Mouse (Mus musculus): ENCODE data around the gene Rtbdn. TPM values are rescaled to one million over a fixed set of nuclear protein-coding genes. Genes with fewer than 3 reads are reported as not detected.
A peak's percentile ranks its signal among the peaks of the same experiment; 100 is the strongest.
"Not testable (repeated sequence)": the region's sequence is repeated elsewhere in the genome, so short reads cannot be mapped to it uniquely, and the experiment has no call there.

Gene Rtbdn
- polyA plus RNA-seq, 1 experiment, result not detected

DNA sequence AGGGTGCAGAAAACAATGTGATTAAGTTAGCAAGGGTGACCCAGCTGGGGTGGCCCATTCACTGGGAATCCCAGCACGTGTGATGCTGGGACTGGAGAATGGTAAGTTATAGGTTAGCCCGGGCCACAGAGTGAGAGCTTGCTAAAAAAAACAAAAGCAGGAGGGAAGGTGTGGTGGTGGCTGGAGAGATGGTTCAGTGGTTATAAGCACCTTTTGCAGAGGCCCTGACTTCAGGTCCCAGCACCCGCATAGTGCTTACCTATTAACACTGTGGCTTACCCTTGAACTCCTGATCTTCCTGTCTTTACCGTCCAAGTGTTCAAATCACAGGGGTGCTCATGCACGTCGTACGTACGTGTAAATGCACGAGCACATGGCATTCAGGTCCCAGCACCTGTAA is 39.8 kb upstream of the Rtbdn start:
- peaks cover 8% of the 10 kb centered on the region for H3K4me1 ChIP-seq (ENCODE audit: control insufficient read depth, insufficient read depth, insufficient read length)
- no peak for DNase-seq (ENCODE audit: low read depth in 1 of 2, low spot score in 2 of 2)
- H3K27me3 ChIP-seq (ENCODE audit: control insufficient read depth, insufficient read depth, low read length), result no peaks in the 10 kb centered on the region
- H3K4me3 ChIP-seq (ENCODE audit: extremely low read depth, insufficient read depth, insufficient read length), result no peak overlapping the region
- peaks cover 3% of the 10 kb centered on the region; the same call in 1 of the 2 replicates for H3K36me3 ChIP-seq (ENCODE audit: control insufficient read depth, insufficient read depth, low read length)
- TF ChIP-seq POLR2A (IDR thresholded peaks at IDR 0.05; ENCODE audit: low read depth, low read length) (no peak), CTCF (IDR thresholded peaks at IDR 0.05; ENCODE audit: extremely low read depth, insufficient read depth, insufficient read length, insufficient replicate concordance) (no peak)
- no peak overlapping the region for H3K27ac ChIP-seq (ENCODE audit: insufficient read depth, low read length)
- WGBS, result 94% methylated on average over 9 of the region's 9 CpGs

DNA sequence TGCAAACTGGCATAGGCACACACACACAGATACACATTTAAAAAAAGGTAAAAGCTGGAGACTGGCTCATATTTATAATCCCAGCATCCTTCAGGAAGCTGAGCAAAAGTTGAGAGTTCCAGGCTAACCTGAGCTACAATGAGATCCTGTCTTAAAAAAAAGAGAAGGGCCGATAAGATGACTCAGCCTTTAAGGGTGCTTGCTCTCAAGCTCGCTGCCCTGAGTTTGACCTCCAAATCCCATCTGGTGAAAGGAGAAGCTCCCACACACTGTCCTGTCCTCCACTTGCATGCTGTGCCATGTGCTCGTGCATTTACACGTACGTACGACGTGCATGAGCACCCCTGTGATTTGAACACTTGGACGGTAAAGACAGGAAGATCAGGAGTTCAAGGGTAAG is 39.3 kb upstream of the Rtbdn start:
- H3K36me3 ChIP-seq (ENCODE audit: control insufficient read depth, insufficient read depth, low read length), result peaks cover 3% of the 10 kb centered on the region; the same call in 1 of the 2 replicates
- peaks cover 11% of the 10 kb centered on the region for H3K4me1 ChIP-seq (ENCODE audit: control insufficient read depth, insufficient read depth, insufficient read length)
- DNase-seq (ENCODE audit: low read depth in 1 of 2, low spot score in 2 of 2), result no peak
- TF ChIP-seq CTCF (IDR thresholded peaks at IDR 0.05; ENCODE audit: extremely low read depth, insufficient read depth, insufficient read length, insufficient replicate concordance) (no peak), POLR2A (IDR thresholded peaks at IDR 0.05; ENCODE audit: low read depth, low read length) (no peak)
- 53% methylated on average over 8 of the region's 8 CpGs for WGBS
- H3K27me3 ChIP-seq (ENCODE audit: control insufficient read depth, insufficient read depth, low read length), result no peaks in the 10 kb centered on the region
- no peak overlapping the region for H3K4me3 ChIP-seq (ENCODE audit: extremely low read depth, insufficient read depth, insufficient read length)
- H3K27ac ChIP-seq (ENCODE audit: insufficient read depth, low read length), result no peak overlapping the region

DNA sequence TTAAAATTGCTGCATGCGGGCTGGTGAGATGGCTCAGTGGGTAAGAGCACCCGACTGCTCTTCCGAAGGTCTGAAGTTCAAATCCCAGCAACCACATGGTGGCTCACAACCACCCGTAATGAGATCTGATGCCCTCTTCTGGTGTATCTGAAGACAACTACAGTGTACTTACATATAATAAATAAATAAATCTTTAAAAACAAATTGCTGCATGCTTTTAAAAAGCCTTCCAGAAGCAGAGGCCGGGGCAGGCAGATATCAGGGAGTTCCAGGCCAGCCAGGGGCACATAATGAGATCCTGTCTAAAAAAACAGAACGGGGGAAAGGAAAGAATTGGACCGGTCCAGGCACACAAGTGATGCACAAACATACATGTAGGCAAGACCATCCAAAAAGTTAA is 38.8 kb upstream of the Rtbdn start:
- peaks cover 15% of the 10 kb centered on the region for H3K4me1 ChIP-seq (ENCODE audit: control insufficient read depth, insufficient read depth, insufficient read length)
- H3K27me3 ChIP-seq (ENCODE audit: control insufficient read depth, insufficient read depth, low read length); H3K36me3 ChIP-seq (ENCODE audit: control insufficient read depth, insufficient read depth, low read length); DNase-seq (ENCODE audit: low read depth in 1 of 2, low spot score in 2 of 2): not testable (repeated sequence)
- H3K27ac ChIP-seq (ENCODE audit: insufficient read depth, low read length), result 0 out of 2 replicates have a peak overlapping the region, but pooled peaks have one; percentile 14
- peak overlapping the region; percentile 23; the same call in 1 of the 2 replicates for H3K4me3 ChIP-seq (ENCODE audit: extremely low read depth, insufficient read depth, insufficient read length)
- 8% methylated on average over 7 of the region's 7 CpGs for WGBS

DNA sequence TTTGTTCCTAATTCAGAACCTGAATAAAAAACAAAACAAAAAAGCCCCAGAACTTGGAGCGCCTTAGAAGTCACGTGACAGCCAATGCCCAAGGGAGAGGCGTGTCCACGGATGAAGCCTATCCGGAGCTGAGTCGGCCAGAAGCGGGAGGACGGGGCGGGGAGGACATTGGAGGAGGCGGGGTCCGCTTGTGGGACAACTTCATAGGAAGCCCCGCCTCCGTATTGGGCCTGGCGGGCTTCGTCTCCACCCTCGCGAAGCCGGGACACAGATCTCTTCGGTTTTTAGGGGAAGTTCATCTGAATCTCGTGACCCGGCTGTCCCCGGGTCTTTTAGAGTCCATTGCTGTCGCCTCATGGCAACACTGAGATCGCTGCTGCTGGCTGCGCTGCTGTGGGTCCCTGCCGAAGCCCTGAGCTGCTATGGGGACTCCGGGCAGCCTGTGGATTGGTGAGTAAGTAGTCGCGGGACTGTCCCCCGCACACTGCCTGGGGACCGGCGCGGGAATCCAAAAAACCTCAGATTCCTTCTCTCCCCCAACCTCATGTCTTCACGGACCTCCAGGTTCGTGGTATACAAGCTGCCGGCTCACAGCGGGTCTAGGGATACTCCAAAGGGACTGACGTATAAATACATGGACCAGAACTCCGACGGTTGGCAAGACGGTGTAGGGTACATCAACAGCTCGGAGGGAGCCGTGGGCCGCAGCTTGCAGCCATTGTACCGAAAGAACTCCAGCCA is 38.2 kb upstream of the Rtbdn start, which contains the start of gene Dnase2a:
TSS of gene Dnase2a (plus strand) at position 140 of the 741 bp plus-strand sequence.
- Histone ChIP-seq H3K27ac (ENCODE audit: insufficient read depth, low read length) (peak within 1 kb of the TSS; percentile 81), H3K4me1 (ENCODE audit: control insufficient read depth, insufficient read depth, insufficient read length) (peaks cover 13% of the 10 kb centered on the region), H3K36me3 (ENCODE audit: control insufficient read depth, insufficient read depth, low read length) (peaks cover 3% of the 10 kb centered on the region; the same call in 1 of the 2 replicates), H3K27me3 (ENCODE audit: control insufficient read depth, insufficient read depth, low read length) (no peaks in the 10 kb centered on the region), H3K4me3 (ENCODE audit: extremely low read depth, insufficient read depth, insufficient read length) (peak within 1 kb of the TSS; percentile 65)
- WGBS, result under 1% methylated on average over 45 of the region's 45 CpGs
- peak; percentile 95 to 99 for DNase-seq (ENCODE audit: low read depth in 1 of 2, low spot score in 2 of 2)
- TF ChIP-seq POLR2A (IDR thresholded peaks at IDR 0.05; ENCODE audit: low read depth, low read length), result peak; percentile 52
- no peak for TF ChIP-seq CTCF (IDR thresholded peaks at IDR 0.05; ENCODE audit: extremely low read depth, insufficient read depth, insufficient read length, insufficient replicate concordance)

DNA sequence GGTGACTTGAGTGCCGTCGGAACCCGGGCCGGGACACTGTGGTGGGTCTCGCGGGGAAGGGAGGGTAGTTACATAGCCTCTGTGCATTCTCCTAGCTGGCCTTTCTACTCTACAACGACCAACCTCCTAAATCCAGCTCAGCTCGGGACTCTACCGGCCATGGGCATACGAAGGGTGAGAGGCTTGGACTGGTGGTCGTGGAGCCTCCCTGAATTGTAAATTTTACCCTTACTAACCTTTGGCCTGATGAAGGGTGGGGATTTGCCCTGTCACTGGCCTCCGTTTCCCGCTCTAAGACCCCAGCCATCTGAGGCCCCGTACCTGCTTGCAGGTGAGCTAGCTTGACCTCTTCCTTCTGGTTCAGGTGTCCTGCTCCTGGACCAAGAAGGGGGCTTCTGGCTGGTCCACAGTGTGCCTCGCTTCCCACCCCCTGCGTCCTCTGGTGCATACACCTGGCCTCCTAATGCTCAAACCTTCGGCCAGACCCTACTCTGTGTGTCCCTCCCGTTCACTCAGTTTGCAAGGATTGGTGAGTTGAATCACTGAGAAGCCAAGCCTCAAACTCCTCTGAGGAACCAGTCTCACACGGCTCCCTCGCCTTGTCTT is 37.5 kb upstream of the Rtbdn start:
- H3K27ac ChIP-seq (ENCODE audit: insufficient read depth, low read length), result peak overlapping the region; percentile 81
- H3K27me3 ChIP-seq (ENCODE audit: control insufficient read depth, insufficient read depth, low read length), result no peaks in the 10 kb centered on the region
- TF ChIP-seq POLR2A (IDR thresholded peaks at IDR 0.05; ENCODE audit: low read depth, low read length) (no peak), CTCF (IDR thresholded peaks at IDR 0.05; ENCODE audit: extremely low read depth, insufficient read depth, insufficient read length, insufficient replicate concordance) (no peak)
- no peak for DNase-seq (ENCODE audit: low read depth in 1 of 2, low spot score in 2 of 2)
- H3K4me3 ChIP-seq (ENCODE audit: extremely low read depth, insufficient read depth, insufficient read length), result peak overlapping the region; percentile 65
- 50% methylated on average over 20 of the region's 20 CpGs for WGBS
- peaks cover 13% of the 10 kb centered on the region for H3K4me1 ChIP-seq (ENCODE audit: control insufficient read depth, insufficient read depth, insufficient read length)
- H3K36me3 ChIP-seq (ENCODE audit: control insufficient read depth, insufficient read depth, low read length), result peaks cover 3% of the 10 kb centered on the region; the same call in 1 of the 2 replicates

DNA sequence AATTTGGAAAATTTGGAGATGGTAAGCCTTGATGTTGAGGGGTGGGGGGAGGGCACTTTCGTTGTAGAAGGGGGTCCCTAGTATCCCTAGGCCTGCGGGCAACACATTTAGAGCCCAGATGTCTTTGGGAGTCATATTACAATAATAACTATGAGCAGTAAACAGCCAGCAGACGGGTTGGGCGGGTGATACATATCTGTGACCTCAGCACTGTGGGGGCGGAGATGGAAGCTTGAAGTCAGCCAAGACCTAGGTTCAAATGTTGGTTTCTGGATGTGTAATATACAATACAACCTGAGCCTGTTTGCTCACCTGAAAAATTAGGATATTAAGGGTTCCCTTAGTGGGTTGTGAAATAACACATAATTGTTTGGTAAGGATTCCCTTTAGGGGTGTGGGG is 36.8 kb upstream of the Rtbdn start:
- Histone ChIP-seq H3K4me1 (ENCODE audit: control insufficient read depth, insufficient read depth, insufficient read length) (peaks cover 13% of the 10 kb centered on the region), H3K36me3 (ENCODE audit: control insufficient read depth, insufficient read depth, low read length) (peaks cover 3% of the 10 kb centered on the region; the same call in 1 of the 2 replicates), H3K27ac (ENCODE audit: insufficient read depth, low read length) (no peak overlapping the region), H3K27me3 (ENCODE audit: control insufficient read depth, insufficient read depth, low read length) (no peaks in the 10 kb centered on the region), H3K4me3 (ENCODE audit: extremely low read depth, insufficient read depth, insufficient read length) (no peak overlapping the region)
- no peak for DNase-seq (ENCODE audit: low read depth in 1 of 2, low spot score in 2 of 2)
- TF ChIP-seq CTCF (IDR thresholded peaks at IDR 0.05; ENCODE audit: extremely low read depth, insufficient read depth, insufficient read length, insufficient replicate concordance), result no peak
- no peak for TF ChIP-seq POLR2A (IDR thresholded peaks at IDR 0.05; ENCODE audit: low read depth, low read length)
- 80% methylated on average over 5 of the region's 5 CpGs for WGBS

DNA sequence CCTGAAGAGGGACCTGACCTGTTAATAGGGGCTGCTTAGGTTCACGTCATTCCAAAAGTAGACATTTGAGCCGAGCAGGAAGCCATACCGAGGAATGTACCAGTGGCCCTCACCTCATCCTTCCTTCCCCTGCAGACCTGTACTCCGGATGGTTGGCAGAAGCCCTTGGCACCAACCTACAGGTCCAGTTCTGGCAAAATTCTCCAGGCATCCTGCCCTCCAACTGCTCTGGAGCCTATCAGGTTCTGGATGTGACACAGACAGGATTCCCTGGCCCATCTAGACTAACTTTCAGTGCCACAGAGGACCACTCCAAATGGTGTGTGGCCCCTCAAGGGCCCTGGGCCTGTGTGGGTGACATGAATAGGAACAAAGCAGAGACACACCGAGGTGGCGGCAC is 36.2 kb upstream of the Rtbdn start:
- TF ChIP-seq POLR2A (IDR thresholded peaks at IDR 0.05; ENCODE audit: low read depth, low read length), result no peak
- no peak for TF ChIP-seq CTCF (IDR thresholded peaks at IDR 0.05; ENCODE audit: extremely low read depth, insufficient read depth, insufficient read length, insufficient replicate concordance)
- no peak overlapping the region for H3K4me3 ChIP-seq (ENCODE audit: extremely low read depth, insufficient read depth, insufficient read length)
- H3K27me3 ChIP-seq (ENCODE audit: control insufficient read depth, insufficient read depth, low read length), result no peaks in the 10 kb centered on the region
- peaks cover 3% of the 10 kb centered on the region; the same call in 1 of the 2 replicates for H3K36me3 ChIP-seq (ENCODE audit: control insufficient read depth, insufficient read depth, low read length)
- no peak for DNase-seq (ENCODE audit: low read depth in 1 of 2, low spot score in 2 of 2)
- no peak overlapping the region for H3K27ac ChIP-seq (ENCODE audit: insufficient read depth, low read length)
- peaks cover 13% of the 10 kb centered on the region for H3K4me1 ChIP-seq (ENCODE audit: control insufficient read depth, insufficient read depth, insufficient read length)
- WGBS, result 91% methylated on average over 6 of the region's 6 CpGs

Data from spleen, adult 2 months (tissue).